Mouse (Mus musculus): ENCODE measurements around the gene Zfp809. TPM values are rescaled to one million over a fixed set of nuclear protein-coding genes. Genes with fewer than 3 reads are reported as not detected.

Zfp809 gene
- total RNA-seq, 2 experiments from 2014 or later, result 44.6 to 53.6 TPM

DNA sequence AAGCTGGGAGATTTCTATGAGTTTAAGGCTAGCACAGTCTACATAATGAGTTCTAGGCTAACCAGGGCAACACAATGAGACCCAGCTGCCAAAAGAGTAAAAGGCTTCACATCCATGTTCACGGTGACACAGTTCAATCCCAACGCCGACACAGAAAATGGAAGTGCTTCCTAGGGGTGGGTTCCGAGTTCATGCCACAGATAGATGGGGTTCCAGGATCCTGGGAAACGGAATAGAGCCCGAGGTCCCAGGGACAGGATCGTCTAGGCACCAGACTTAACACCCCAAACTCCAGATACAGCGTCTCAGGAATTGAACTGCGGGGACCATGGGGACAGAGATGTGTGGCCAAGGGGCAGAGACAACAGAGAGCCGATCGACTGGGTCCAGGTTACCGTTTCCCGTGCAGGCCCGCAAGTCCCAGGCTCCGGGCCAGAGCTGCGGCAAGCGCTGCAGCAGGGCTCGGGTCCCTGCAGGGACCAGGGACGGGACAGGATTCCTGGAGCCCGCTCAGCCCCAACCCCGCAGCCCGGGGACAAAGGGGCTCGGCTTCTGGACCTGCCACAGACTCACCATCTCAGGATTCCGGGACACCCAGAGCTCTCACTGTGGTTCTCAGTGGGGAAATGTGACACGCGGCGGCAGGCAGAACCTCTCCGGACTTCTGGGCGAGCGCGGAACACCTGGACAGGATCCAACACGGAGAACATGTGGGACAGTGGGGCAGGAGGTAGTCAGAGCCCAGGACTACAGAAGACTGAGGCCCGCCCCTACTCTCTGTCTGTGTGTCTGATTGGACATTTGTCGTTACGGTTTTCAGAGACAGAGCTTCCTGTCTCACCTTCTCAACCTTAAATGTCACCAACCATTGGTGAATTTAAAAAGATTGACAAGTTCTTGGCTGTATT, 33.9 kb downstream of the Zfp809 start, which contains the start of gene Zfp599:
Zfp599 (minus strand) TSS at position 712 of the 908 bp plus-strand sequence.
- ATAC-seq (replicated peaks; ENCODE audit: low FRiP score, low TSS enrichment, poor library complexity, severe bottlenecking), result peak; percentile 98

DNA sequence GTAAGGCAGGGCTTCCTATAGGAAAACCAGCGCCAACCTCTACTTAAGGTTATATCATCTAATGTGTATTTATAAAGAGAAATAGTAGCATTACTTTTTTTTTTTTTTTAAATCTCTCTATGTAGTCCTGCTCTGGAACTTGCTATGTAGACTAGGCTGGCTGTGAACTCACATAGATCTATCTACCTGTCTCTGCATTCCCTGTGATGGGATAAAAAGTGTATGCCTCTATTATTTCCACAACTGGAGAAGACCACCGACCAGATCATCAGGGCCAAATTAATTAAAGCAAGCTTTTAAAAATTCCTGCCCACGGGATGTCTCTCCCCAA, 34.5 kb downstream of the Zfp809 start:
- no peak for ATAC-seq (replicated peaks; ENCODE audit: low FRiP score, low TSS enrichment, poor library complexity, severe bottlenecking)

- no peak for ATAC-seq (replicated peaks; ENCODE audit: low FRiP score, low TSS enrichment, poor library complexity, severe bottlenecking)
Measured at GRCm38 (mm10) chr9:22261594-22261993, 36.1 kb downstream of the Zfp809 start.

DNA sequence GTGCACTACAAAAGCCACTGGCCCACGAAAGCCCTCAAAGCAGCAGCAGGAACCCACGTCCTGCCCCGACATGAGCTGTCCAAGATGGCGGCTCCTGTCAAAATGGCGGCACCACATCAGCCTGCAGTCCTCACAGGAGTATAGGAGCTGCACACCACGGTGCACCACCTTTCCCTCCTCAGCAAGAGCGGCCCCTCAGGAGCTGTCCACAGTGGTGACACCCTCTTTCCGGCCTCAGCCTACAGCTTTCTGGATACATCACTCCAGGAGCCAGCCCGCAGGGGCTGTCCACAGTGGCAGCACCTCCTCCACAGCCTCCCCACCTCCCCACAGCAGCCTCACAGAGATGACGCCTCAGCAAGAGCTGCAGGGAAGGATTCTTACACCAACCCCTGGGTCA, 37.1 kb downstream of the Zfp809 start:
- no peak for ATAC-seq (replicated peaks; ENCODE audit: low FRiP score, low TSS enrichment, poor library complexity, severe bottlenecking)

- ATAC-seq (replicated peaks; ENCODE audit: low FRiP score, low TSS enrichment, poor library complexity, severe bottlenecking), result no peak
Measured at GRCm38 (mm10) chr9:22268886-22269285, 43.4 kb downstream of the Zfp809 start.

DNA sequence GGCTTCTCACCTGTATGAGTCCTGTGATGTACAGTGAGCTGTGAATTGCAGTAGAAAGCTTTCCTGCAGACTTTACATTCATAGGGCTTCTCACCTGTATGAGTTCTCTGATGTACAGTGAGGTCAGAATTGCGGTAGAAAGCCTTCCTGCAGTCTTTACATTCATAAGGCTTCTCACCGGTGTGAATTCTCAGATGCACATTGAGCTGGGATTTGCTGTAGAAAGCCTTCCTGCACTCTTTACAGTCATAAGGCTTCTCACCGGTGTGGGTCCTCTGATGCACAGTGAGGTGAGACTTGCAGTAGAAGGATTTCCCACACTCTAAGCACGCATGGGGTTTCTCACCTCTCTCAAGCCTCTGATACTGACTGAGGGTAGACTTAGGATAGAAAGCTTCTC, 53.2 kb downstream of the Zfp809 start:
- ATAC-seq (replicated peaks; ENCODE audit: low FRiP score, low TSS enrichment, poor library complexity, severe bottlenecking), result no peak

Other genes with a start within 250 kb of the Zfp809 start
- gene Rgl3, start 236.3 kb upstream of the Zfp809 start, total RNA-seq (2014; fragmentation: Nextera tagmentation), result not detected in 2 replicates
- gene Rgl3, start 236.3 kb upstream of the Zfp809 start, total RNA-seq (2017), result not detected in 2 replicates
- 1.2 TPM in 1 of 2 replicates, not detected in the other for gene Ccdc151, start 223.1 kb upstream of the Zfp809 start, total RNA-seq (2014; fragmentation: Nextera tagmentation)
- not detected in 2 replicates for gene Ccdc151, start 223.1 kb upstream of the Zfp809 start, total RNA-seq (2017)
- 45.7 and 56.7 TPM in 2 replicates for gene Prkcsh, start 222.9 kb upstream of the Zfp809 start, total RNA-seq (2014; fragmentation: Nextera tagmentation)
- gene Prkcsh, start 222.9 kb upstream of the Zfp809 start, total RNA-seq (2017), result 102 and 107 TPM in 2 replicates
- not detected in 2 replicates for gene Elavl3, start 173.7 kb upstream of the Zfp809 start, total RNA-seq (2014; fragmentation: Nextera tagmentation)
- not detected in 2 replicates for gene Elavl3, start 173.7 kb upstream of the Zfp809 start, total RNA-seq (2017)
- not detected in 2 replicates for gene Gm49318, start 154.5 kb upstream of the Zfp809 start, total RNA-seq (2014; fragmentation: Nextera tagmentation)
- gene Gm49318, start 154.5 kb upstream of the Zfp809 start, total RNA-seq (2017), result not detected in 2 replicates
- 10.0 and 11.0 TPM in 2 replicates for gene Zfp653, start 154.3 kb upstream of the Zfp809 start, total RNA-seq (2014; fragmentation: Nextera tagmentation)
- gene Zfp653, start 154.3 kb upstream of the Zfp809 start, total RNA-seq (2017), result 4.2 and 9.0 TPM in 2 replicates
- 35.7 and 37.0 TPM in 2 replicates for gene Ecsit, start 140.3 kb upstream of the Zfp809 start, total RNA-seq (2014; fragmentation: Nextera tagmentation)
- 18.6 and 36.6 TPM in 2 replicates for gene Ecsit, start 140.3 kb upstream of the Zfp809 start, total RNA-seq (2017)
- gene Cnn1, start 126.5 kb upstream of the Zfp809 start, total RNA-seq (2014; fragmentation: Nextera tagmentation), result not detected in 2 replicates
- 0.19 TPM in 1 of 2 replicates, not detected in the other for gene Cnn1, start 126.5 kb upstream of the Zfp809 start, total RNA-seq (2017)
- gene Elof1, start 108.5 kb upstream of the Zfp809 start, total RNA-seq (2014; fragmentation: Nextera tagmentation), result 95.3 and 98.7 TPM in 2 replicates
- 31.1 and 51.7 TPM in 2 replicates for gene Elof1, start 108.5 kb upstream of the Zfp809 start, total RNA-seq (2017)
- 11.3 and 19.4 TPM in 2 replicates for gene Acp5, start 90.0 kb upstream of the Zfp809 start, total RNA-seq (2014; fragmentation: Nextera tagmentation)
- 2.2 and 6.5 TPM in 2 replicates for gene Acp5, start 90.0 kb upstream of the Zfp809 start, total RNA-seq (2017)
- gene Pigyl, start 68.9 kb upstream of the Zfp809 start, total RNA-seq (2014; fragmentation: Nextera tagmentation), result 31.2 and 49.5 TPM in 2 replicates
- 22.3 and 42.3 TPM in 2 replicates for gene Pigyl, start 68.9 kb upstream of the Zfp809 start, total RNA-seq (2017)
- not detected in 2 replicates for gene Zfp872, start 37.6 kb upstream of the Zfp809 start, total RNA-seq (2014; fragmentation: Nextera tagmentation)
- gene Zfp872, start 37.6 kb upstream of the Zfp809 start, total RNA-seq (2017), result not detected in 2 replicates
- 6.2 and 6.3 TPM in 2 replicates for gene Zfp599, start 34.2 kb downstream of the Zfp809 start, total RNA-seq (2014; fragmentation: Nextera tagmentation)
- 6.7 and 13.7 TPM in 2 replicates for gene Zfp599, start 34.2 kb downstream of the Zfp809 start, total RNA-seq (2017)
- 9.7 and 13.3 TPM in 2 replicates for gene Zfp810, start 81.9 kb downstream of the Zfp809 start, total RNA-seq (2014; fragmentation: Nextera tagmentation)
- 5.6 and 6.3 TPM in 2 replicates for gene Zfp810, start 81.9 kb downstream of the Zfp809 start, total RNA-seq (2017)
- 79.4 and 93.1 TPM in 2 replicates for gene Anln, start 163.5 kb downstream of the Zfp809 start, total RNA-seq (2014; fragmentation: Nextera tagmentation)
- gene Anln, start 163.5 kb downstream of the Zfp809 start, total RNA-seq (2017), result 59.5 and 67.9 TPM in 2 replicates
- 5.8 and 10.7 TPM in 2 replicates for gene 9530077C05Rik, start 185.8 kb downstream of the Zfp809 start, total RNA-seq (2014; fragmentation: Nextera tagmentation)
- gene 9530077C05Rik, start 185.8 kb downstream of the Zfp809 start, total RNA-seq (2017), result 11.7 and 16.4 TPM in 2 replicates
- gene Gm17545, start 228.6 kb downstream of the Zfp809 start, total RNA-seq (2014; fragmentation: Nextera tagmentation), result not detected in 2 replicates
- gene Gm17545, start 228.6 kb downstream of the Zfp809 start, total RNA-seq (2017), result not detected in 2 replicates
- gene Rp9, start 244.0 kb downstream of the Zfp809 start, total RNA-seq (2014; fragmentation: Nextera tagmentation), result 128 and 174 TPM in 2 replicates
- 257 and 309 TPM in 2 replicates for gene Rp9, start 244.0 kb downstream of the Zfp809 start, total RNA-seq (2017)